In genomic region chr12:91295436-91295835, GRCm38 (mm10) we compare ENCODE assay signal across 15 mouse cellular contexts.
"Had no signal": no experiment of that assay in that cellular context is flagged by ENCODE, and none has a peak within 500 bp of the region (broad histone marks: within the 10 kb centered on the region; RNA-seq: fewer than 3 reads in every experiment).

No protein-coding gene starts in this region.

- H3K4me2 ChIP-seq: hindbrain, embryonic 13.5 days; limb, embryonic 13.5 days; midbrain, embryonic 12.5 days had no signal

- H3K4me1 ChIP-seq: limb, embryonic 13.5 days; midbrain, embryonic 12.5 days had no signal

- H3K27me3 ChIP-seq: hindbrain, embryonic 13.5 days; limb, embryonic 13.5 days; midbrain, embryonic 12.5 days had no signal

- ATAC-seq: intestine, embryonic 16.5 days; lung, postnatal 0 days had no signal

- H3K27ac ChIP-seq: hindbrain, embryonic 13.5 days; layer of hippocampus, adult 2 months; limb, embryonic 13.5 days; midbrain, embryonic 12.5 days had no signal

- H3K9ac ChIP-seq: hindbrain, embryonic 13.5 days; limb, embryonic 13.5 days; midbrain, embryonic 12.5 days had no signal

- H3K9me3 ChIP-seq: hindbrain, embryonic 13.5 days; limb, embryonic 13.5 days had no signal

- DNase-seq: kidney, adult 8-10 months; kidney, postnatal 36 days; lung, adult 2 months; lung, postnatal 36 days; retina, postnatal 1 day; right cerebral cortex, postnatal 4 days; spleen, adult 18-20 months; thymus, adult 18-20 months; thymus, postnatal 25 days had no signal

- H3K4me3 ChIP-seq: hindbrain, embryonic 13.5 days; layer of hippocampus, adult 2 months; limb, embryonic 13.5 days; midbrain, embryonic 12.5 days had no signal
